ENCODE assay signal across 10 mouse cellular contexts in genomic region chr3:52303301-52303700, GRCm38 (mm10).
"Had no signal": no experiment of that assay in that cellular context is flagged by ENCODE, and none has a peak within 500 bp of the region (broad histone marks: within the 10 kb centered on the region; RNA-seq: fewer than 3 reads in every experiment).

No protein-coding gene starts in this region.

- H3K9me3 ChIP-seq: limb, embryonic 12.5 days; midbrain, embryonic 13.5 days had no signal

- H3K9ac ChIP-seq: limb, embryonic 12.5 days; liver, embryonic 14.5 days; midbrain, embryonic 13.5 days had no signal

- DNase-seq: kidney, postnatal 25 days; liver; lung, adult 2 months; lung, postnatal 36 days; right cerebral cortex, postnatal 14 days; thymus, postnatal 4 days had no signal

- H3K4me1 ChIP-seq: midbrain, embryonic 13.5 days had no signal

- H3K36me3 ChIP-seq: limb, embryonic 12.5 days; midbrain, embryonic 13.5 days had no signal

- H3K27ac ChIP-seq: limb, embryonic 12.5 days; liver, embryonic 14.5 days; midbrain, embryonic 13.5 days had no signal

- H3K27me3 ChIP-seq: limb, embryonic 12.5 days; midbrain, embryonic 13.5 days had no signal

- H3K4me3 ChIP-seq: limb, embryonic 12.5 days; midbrain, embryonic 13.5 days had no signal

- ATAC-seq: lung, postnatal 0 days; midbrain, embryonic 13.5 days had no signal

- H3K4me2 ChIP-seq: limb, embryonic 12.5 days; midbrain, embryonic 13.5 days had no signal
